Mouse (Mus musculus) liver, adult 2 months (tissue): ENCODE results near the gene Iqcg.

ENCODE experiments used
- CTCF ChIP-seq: fragments of 200-500 bp; IDR thresholded peaks from 2 replicates; pipeline ENCODE4 v1.5.1; 2011; ENCODE audit warnings: low read depth, low read length, control low read depth
- POLR2A ChIP-seq: fragments of 200-500 bp; IDR thresholded peaks from 2 replicates; pipeline ENCODE4 v1.6.1; 2011; ENCODE audit warnings: low read length, control low read depth; ENCODE audit not compliant: insufficient read depth; ENCODE audit errors: extremely low read depth

DNA sequence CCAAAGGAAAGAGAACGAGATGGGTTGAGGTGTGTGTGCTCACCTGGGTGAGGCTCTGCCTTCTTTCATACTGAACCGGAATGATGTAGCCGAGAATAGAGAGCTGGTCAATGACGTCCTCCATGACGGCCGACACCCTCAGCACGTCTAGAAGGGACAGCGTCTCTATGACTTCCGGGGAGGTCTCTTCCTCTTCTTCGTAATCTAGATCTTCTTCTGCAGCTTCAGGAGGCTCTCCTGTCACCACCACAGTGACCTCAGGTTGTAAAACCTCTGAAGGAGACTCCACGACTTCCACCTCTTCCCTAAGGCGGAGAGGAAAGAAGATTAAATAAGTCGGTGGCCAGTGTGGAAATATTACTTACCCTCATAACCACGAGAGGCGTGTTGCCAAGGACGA is 6.2 kb downstream of the Iqcg start:
- TF ChIP-seq CTCF: no peak
- TF ChIP-seq POLR2A: no peak
